Mouse (Mus musculus): ENCODE results near the gene Scn3a.

Scn3a gene

GRCm38 (mm10) chr2:65566793-65567787 is at the start of gene Scn3a:
Scn3a (minus strand) TSS chr2:65567627.
- in situ Hi-C loops (cut with MboI, MseI), result loop anchor here (5.0 to 10.0 kb wide), 3 partner anchors 155 to 422 kb away; no protein-coding TSS in a partner anchor

DNA sequence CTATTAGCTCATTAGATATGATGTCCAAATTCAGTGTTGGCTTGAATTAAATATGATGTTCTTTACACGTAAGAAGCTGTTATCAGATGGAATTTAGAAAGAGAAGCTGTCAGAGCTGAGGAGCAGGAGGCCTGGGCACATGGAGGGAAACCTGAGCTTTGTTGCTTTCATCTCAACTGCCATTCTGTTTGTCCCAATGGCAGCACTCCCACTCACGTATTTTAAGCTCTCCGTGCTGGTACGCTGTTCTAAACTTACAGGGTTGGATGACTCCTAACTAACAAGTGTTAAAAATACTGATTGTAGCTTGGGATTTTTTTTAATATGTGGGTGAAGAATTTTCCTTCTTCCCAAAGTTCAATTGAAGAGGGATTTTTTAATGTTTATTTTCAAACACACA is 44.5 kb upstream of the Scn3a start:
- in situ Hi-C loops (cut with MboI, MseI), result no loop called here

GRCm38 (mm10) chr2:65607813-65608212 is 40.4 kb upstream of the Scn3a start:
- in situ Hi-C loops (cut with MboI, MseI), result no loop called here

GRCm38 (mm10) chr2:65587679-65588078 is 20.3 kb upstream of the Scn3a start:
- in situ Hi-C loops (cut with MboI, MseI), result no loop called here

- in situ Hi-C loops (cut with MboI, MseI), result loop anchor here (5.0 to 10.0 kb wide), 3 partner anchors 156 to 423 kb away; no protein-coding TSS in a partner anchor
Observed at GRCm38 (mm10) chr2:65567925-65568324, 498 bp upstream of the Scn3a start.

DNA sequence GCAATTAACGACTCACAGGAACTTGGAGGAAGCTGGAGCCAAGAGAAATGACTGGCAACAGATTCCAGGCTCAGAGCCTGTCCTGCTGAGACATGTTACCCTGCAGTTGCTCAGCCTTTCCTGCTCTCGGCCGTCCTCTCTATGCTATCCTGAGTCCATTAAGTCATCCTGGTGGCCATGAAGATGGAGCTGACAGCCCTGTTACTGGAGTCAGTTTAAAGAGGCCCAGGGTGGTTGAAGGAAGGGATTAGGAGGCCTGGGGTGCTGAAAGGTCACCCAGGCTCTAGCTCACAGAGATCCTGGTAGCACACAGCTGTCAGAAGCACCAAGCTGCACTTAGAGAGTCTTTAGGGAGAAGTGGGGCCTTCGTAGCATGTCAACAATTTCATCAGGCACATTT is 3.5 kb downstream of the Scn3a start:
- in situ Hi-C loops (cut with MboI, MseI), result loop anchor here (5.0 to 10.0 kb wide), 2 partner anchors 152 to 419 kb away; no protein-coding TSS in a partner anchor

DNA sequence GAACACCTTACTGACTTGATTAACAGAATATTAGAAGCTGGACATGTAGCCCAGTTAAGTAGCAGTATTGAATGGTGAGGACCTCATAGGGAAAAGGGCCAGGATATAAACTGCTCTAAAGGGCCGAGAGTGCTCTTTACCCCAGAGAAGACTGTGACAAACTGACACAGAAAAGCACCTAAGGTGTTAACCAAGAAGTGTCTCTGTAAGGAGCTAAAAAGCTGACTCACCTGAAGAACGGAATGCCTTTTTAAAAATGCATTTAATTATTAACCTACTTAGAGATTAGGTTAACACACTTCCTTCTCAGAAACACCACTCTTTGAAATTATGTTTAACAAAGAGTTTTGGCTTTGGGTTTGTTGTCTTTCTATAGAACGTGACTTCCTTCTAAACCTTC is 9.7 kb downstream of the Scn3a start:
- in situ Hi-C loops (cut with MboI, MseI), result no loop called here

DNA sequence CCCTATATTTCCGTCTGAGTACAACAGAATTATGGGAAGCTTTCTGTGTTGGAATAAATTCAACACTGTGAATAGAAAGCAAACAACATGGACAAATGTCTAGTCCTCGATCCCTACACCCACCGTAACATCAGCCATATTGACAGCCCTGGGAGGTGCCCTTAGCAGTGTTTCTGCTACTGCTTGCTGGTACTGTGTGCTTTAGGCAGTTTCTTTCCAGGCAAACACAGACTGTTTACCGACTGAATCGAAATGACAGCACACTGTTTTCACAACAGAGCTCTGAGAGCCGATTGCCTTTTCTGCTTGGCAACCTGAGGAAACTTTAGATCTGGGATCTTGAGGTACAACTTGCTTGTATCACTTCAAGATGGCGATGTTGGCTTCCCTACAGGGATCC is 12.8 kb downstream of the Scn3a start:
- in situ Hi-C loops (cut with MboI, MseI), result no loop called here

- in situ Hi-C loops (cut with MboI, MseI), result no loop called here
Observed at GRCm38 (mm10) chr2:65553473-65553872, 14.0 kb downstream of the Scn3a start.

GRCm38 (mm10) chr2:65552727-65553126 is 14.7 kb downstream of the Scn3a start:
- in situ Hi-C loops (cut with MboI, MseI), result no loop called here

- in situ Hi-C loops (cut with MboI, MseI), result no loop called here
Observed at GRCm38 (mm10) chr2:65552222-65552621, 15.2 kb downstream of the Scn3a start.

GRCm38 (mm10) chr2:65551736-65552135 is 15.7 kb downstream of the Scn3a start:
- in situ Hi-C loops (cut with MboI, MseI), result no loop called here

DNA sequence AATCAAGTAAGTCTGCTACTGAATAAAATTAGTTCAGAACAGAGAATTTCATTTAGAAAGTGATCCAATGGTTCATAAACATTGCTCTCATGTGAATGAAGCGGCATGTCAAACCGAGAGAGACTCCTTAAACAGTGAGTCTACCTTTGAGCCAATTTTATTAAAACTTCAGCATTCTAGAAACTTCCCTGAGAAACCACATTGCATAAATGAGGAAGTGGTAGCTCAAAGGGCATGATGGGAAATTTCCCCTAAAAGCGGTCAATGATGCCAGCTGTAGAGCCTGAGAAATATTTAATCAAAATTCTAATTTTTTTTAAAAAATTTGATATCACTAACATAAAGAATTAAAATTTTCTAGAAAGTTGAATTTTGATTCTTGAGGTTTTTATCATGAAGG is 16.9 kb downstream of the Scn3a start:
- in situ Hi-C loops (cut with MboI, MseI), result no loop called here

GRCm38 (mm10) chr2:65548665-65549064 is 18.8 kb downstream of the Scn3a start:
- in situ Hi-C loops (cut with MboI, MseI), result no loop called here

GRCm38 (mm10) chr2:65547341-65547740 is 20.1 kb downstream of the Scn3a start:
- in situ Hi-C loops (cut with MboI, MseI), result no loop called here

DNA sequence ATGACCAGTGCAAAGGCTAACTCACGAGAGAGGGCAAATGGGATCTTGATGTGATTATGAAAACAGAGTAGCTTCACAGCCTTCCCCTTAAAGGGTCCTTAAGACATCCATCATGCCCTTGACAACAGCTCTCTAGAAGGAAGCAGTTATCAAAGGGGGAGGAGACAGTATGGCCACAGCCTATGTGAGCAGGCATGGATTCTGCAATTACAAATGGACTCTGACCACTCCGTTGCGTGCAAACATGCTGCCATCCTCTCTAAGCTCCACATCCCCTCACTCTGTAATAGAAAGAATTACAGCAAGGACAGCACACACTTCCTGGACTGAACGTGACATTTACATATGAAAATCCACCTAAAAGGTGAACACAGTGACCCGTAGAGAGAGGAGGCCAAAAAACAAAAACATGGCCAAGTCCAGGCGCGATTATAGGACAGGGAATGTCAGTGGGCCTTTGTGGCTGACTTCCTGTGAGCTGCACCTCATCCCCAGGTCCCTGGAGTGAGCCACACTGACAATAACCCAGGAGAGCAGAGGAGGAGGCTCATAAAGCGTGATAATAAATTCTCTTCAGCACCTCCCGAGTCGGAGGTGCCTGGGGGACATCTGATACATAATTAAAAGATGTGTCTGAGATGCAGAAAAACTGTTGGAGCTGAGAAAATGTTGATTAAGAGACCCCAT is 24.4 kb downstream of the Scn3a start:
- in situ Hi-C loops (cut with MboI, MseI), result no loop called here

- in situ Hi-C loops (cut with MboI, MseI), result no loop called here
Observed at GRCm38 (mm10) chr2:65541781-65542180, 25.6 kb downstream of the Scn3a start.

GRCm38 (mm10) chr2:65538436-65538835 is 29.0 kb downstream of the Scn3a start:
- in situ Hi-C loops (cut with MboI, MseI), result no loop called here

DNA sequence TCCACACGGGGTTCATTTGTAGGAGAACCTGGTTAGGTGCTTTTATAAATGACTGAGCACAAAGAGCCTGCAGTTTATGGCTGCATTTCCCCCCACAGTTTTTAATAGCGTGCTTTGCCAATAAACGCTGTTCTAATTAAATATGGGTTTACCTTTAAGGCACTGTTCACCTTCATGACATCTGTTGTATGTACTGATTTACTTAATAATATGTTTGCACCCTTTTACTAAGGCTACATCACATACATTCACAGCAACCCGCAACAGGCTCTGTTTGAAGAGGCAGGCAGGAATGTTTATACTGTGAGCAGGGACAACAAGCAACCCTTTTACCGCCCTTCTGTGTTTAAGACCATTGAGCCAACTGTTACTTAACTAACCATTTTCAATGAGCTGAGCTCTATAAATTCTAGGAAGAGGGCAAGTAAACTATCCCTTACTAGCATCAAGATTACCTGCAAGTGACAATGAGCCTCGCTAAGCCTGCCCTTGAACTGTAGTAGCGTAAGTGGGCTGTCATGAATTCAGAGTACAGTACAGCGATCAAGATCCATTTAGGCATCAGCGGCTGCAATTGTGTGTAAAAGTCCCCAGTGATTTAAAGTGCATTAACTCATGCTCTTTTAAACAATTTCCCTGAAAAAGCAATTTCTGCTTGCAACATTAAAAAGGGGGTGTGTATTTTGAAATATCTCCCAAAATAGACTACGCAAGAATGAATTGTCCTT is 35.1 kb downstream of the Scn3a start:
- in situ Hi-C loops (cut with MboI, MseI), result no loop called here

DNA sequence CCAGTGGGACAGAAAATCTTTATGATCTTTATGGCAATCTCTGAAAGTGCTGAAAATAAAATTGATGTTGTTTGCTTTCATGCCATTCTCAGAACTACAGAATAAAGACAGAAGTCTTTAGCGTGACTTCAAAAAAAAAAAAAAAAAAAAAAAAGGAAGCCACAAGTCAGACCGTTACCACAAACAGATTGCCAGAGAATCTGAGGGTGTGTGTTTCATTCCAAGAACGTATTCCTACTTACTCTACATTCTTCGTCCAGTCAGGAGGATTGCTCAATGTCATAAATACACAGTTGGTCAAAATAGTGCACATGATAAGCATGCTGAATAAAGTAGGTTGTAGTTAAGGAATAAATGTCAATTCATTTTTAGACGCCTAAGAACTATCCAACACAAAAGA is 38.3 kb downstream of the Scn3a start:
- in situ Hi-C loops (cut with MboI, MseI), result no loop called here

GRCm38 (mm10) chr2:65516703-65517102 is 50.7 kb downstream of the Scn3a start:
- in situ Hi-C loops (cut with MboI, MseI), result no loop called here

GRCm38 (mm10) chr2:65508217-65508616 is 59.2 kb downstream of the Scn3a start:
- in situ Hi-C loops (cut with MboI, MseI), result no loop called here
